Mouse (Mus musculus) embryonic facial prominence, embryonic 12.5 days (tissue): ENCODE measurements at regions not wholly inside any gene's neighbourhood (a gene's known extent, or its start where the extent isn't known, plus 50 kb on each side); places are given as distances from the start of the nearest gene placed in this dataset.
A peak's percentile ranks its signal among the peaks of the same experiment; 100 is the strongest.

Experiments
- ATAC-seq: fragments of 200-750 bp; cut with Nextera tagmentation; 2 replicates; pipeline ENCODE4 v1.8.0; 2017; ENCODE audit not compliant: insufficient number of reproducible peaks, insufficient read depth, low FRiP score, low TSS enrichment
- H3K27ac ChIP-seq: fragments of 300-500 bp; sonication (generic); 2 replicates; pipeline ENCODE4 v1.5.1; 2016; ENCODE audit warnings: mild to moderate bottlenecking
- H3K27me3 ChIP-seq: fragments of 300-500 bp; sonication (generic); 2 replicates; pipeline ENCODE4 v1.6.1; 2016; ENCODE audit warnings: mild to moderate bottlenecking, moderate library complexity
- H3K36me3 ChIP-seq: fragments of 300-500 bp; sonication (generic); 2 replicates; pipeline ENCODE4 v1.6.1; 2016; ENCODE audit warnings: mild to moderate bottlenecking
- H3K4me1 ChIP-seq: fragments of 300-500 bp; sonication (generic); 2 replicates; pipeline ENCODE4 v1.6.1; 2016
- H3K4me2 ChIP-seq: fragments of 300-500 bp; sonication (generic); replicated peaks from 2 replicates; pipeline ENCODE4 v1.6.1; 2016; ENCODE audit warnings: mild to moderate bottlenecking, moderate library complexity
- H3K4me3 ChIP-seq: fragments of 300-500 bp; sonication (generic); 2 replicates; pipeline ENCODE4 v1.5.1; 2016; ENCODE audit warnings: mild to moderate bottlenecking
- H3K9ac ChIP-seq: fragments of 300-500 bp; sonication (generic); 2 replicates; pipeline ENCODE4 v1.6.1; 2016; ENCODE audit warnings: mild to moderate bottlenecking, moderate library complexity
- H3K9me3 ChIP-seq: fragments of 300-500 bp; sonication (generic); 2 replicates; pipeline ENCODE4 v1.6.1; 2016; ENCODE audit warnings: mild to moderate bottlenecking, moderate library complexity
- WGBS: fragments of 180-500 bp; shearing (Covaris S2); methylation state at CpG from one replicate; pipeline ENCODE4 v1.1.7; 2016; 5-methylcytosine and 5-hydroxymethylcytosine counted together

DNA sequence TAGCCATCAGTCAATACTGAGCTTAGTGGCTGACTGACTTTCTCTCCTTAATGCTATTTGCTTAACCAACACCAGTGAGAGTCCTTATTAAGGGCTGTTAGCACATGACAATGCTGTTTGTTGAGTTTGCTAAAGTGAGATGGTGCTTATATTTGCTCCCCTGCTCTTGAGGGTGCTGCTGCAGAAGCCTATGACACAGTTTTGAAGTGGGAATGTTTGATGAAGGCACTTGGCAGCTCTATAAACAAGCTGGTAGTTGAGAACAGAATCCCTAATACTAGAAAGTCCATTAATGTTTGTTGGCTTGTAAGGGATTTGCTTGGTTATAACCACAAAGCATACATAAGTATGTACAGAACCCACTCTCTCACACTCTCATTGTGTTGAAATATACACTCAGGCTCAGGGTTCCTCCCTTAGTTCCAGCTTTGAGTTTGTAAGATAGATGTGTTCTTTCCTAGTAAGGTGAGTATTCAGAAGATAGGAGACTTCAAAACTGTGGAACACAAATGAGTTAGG, 249.1 kb upstream of the Klf4 start:
- Histone ChIP-seq H3K27me3 (no peaks in the 10 kb centered on the region), H3K4me2 (no peak overlapping the region), H3K4me1 (no peaks in the 10 kb centered on the region), H3K9me3 (no peaks in the 10 kb centered on the region), H3K9ac (no peak overlapping the region), H3K36me3 (no peaks in the 10 kb centered on the region), H3K27ac (no peak overlapping the region), H3K4me3 (no peak overlapping the region)
- ATAC-seq: no peak

GRCm38 (mm10) chr4:55779581-55779980, 247.3 kb upstream of the Klf4 start:
- H3K36me3 ChIP-seq: no peaks in the 10 kb centered on the region
- no peak overlapping the region for H3K27ac ChIP-seq
- H3K4me2 ChIP-seq: no peak overlapping the region
- 48% methylated on average over 4 of the region's 4 CpGs for WGBS
- H3K9ac ChIP-seq: no peak overlapping the region
- H3K4me1 ChIP-seq: no peaks in the 10 kb centered on the region
- H3K4me3 ChIP-seq: no peak overlapping the region
- H3K9me3 ChIP-seq: no peaks in the 10 kb centered on the region
- no peaks in the 10 kb centered on the region for H3K27me3 ChIP-seq
- ATAC-seq: no peak

DNA sequence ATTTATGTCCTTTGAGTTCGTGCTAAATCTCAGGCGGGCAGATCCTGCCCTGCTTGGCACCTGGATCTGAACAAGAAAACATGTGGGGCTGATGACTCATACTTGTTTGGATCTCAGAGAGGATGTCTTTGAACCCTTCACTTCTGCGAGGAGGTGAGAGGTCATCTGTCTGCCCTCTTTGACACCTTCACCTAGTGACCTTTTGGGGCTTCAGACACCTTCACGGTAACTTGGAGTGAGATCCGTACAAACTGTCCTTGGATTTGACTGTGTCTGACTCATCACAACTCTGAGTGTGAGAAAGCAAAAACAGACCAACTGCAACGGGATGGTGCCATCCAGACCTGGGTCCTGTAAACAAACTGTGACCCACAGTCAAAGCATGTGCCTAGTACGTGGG, 243.6 kb upstream of the Klf4 start:
- Histone ChIP-seq H3K9ac (no peak overlapping the region), H3K4me3 (no peak overlapping the region), H3K4me2 (no peak overlapping the region), H3K9me3 (no peaks in the 10 kb centered on the region), H3K4me1 (no peaks in the 10 kb centered on the region), H3K27ac (no peak overlapping the region), H3K27me3 (no peaks in the 10 kb centered on the region), H3K36me3 (no peaks in the 10 kb centered on the region)
- no peak for ATAC-seq
- WGBS: 76% methylated on average over 7 of the region's 7 CpGs

DNA sequence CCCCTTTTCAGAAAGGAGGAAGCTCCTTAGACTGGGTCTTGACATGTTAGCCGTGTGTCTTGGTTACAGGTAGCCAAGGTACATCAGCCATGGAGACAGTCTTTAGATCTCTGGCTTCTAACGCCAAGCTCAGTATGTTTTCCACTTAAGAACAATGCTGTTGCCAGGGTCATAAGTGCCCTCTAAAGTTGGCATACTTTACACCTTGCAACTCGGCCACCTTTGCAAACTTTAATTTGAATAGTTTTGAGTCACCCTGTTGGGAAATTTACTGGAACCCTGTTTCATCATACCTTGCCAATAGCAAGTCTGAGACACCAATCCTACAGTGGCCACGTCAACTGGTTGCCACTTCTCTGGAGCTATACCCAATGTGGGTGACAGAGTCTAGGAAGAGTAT, 242.3 kb upstream of the Klf4 start:
- Histone ChIP-seq H3K4me2 (no peak overlapping the region), H3K9ac (no peak overlapping the region), H3K36me3 (no peaks in the 10 kb centered on the region), H3K27me3 (no peaks in the 10 kb centered on the region), H3K4me1 (no peaks in the 10 kb centered on the region), H3K4me3 (no peak overlapping the region), H3K9me3 (no peaks in the 10 kb centered on the region), H3K27ac (no peak overlapping the region)
- 82% methylated on average over 4 of the region's 4 CpGs for whole genome bisulfite sequencing
- ATAC-seq: no peak

DNA sequence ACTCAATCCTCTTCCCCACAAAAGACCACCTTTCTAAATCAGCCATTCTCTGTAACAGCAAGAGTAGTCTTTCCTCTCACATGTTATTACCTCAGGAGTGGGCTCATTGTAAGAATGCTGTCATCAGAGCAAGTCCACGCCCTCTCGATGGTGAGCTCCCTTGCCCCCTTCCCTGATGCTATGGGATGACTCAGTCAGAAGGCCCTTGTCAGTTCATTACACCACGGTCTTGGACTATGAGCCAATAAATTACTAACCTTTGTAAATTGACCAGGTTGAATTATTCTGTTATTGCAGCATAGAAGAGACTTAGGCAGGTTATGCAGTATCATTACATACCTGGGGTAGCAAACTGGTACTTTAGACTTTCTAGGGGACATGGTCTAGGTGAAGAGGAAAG, 237.4 kb upstream of the Klf4 start:
- WGBS: 91% methylated on average over 3 of the region's 3 CpGs
- no peaks in the 10 kb centered on the region for H3K36me3 ChIP-seq
- H3K9me3 ChIP-seq: no peaks in the 10 kb centered on the region
- H3K4me1 ChIP-seq: no peaks in the 10 kb centered on the region
- H3K4me3 ChIP-seq: no peak overlapping the region
- H3K27me3 ChIP-seq: no peaks in the 10 kb centered on the region
- H3K4me2 ChIP-seq: no peak overlapping the region
- no peak overlapping the region for H3K27ac ChIP-seq
- no peak overlapping the region for H3K9ac ChIP-seq
- ATAC-seq: no peak

GRCm38 (mm10) chr4:55768325-55768724, 236.1 kb upstream of the Klf4 start:
- no peak overlapping the region for H3K9ac ChIP-seq
- H3K4me2 ChIP-seq: no peak overlapping the region
- ATAC-seq: no peak
- no peaks in the 10 kb centered on the region for H3K4me1 ChIP-seq
- no peaks in the 10 kb centered on the region for H3K27me3 ChIP-seq
- no peak overlapping the region for H3K4me3 ChIP-seq
- no peaks in the 10 kb centered on the region for H3K36me3 ChIP-seq
- 81% methylated on average over 6 of the region's 6 CpGs for WGBS
- no peaks in the 10 kb centered on the region for H3K9me3 ChIP-seq
- no peak overlapping the region for H3K27ac ChIP-seq

DNA sequence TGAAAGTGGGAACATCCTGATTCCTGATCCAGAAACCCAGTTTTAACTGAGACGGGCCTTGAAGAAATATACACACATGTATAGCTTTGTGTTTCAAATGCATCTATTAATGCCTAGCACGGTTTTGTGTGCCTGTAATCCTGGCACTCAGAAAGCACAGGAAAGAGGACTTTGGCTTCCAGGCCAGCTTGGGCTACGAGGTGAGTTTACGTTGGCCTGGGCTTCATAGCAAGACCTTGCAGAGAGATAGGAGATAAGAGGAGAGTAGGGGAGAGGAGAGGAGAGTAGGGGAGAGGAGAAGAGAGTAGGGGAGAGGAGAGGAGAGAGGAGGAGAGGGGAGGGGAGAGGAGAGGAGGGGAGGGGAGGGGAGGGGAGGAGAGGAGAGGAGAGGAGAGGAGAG, 234.9 kb upstream of the Klf4 start:
- Histone ChIP-seq H3K4me3 (no peak overlapping the region), H3K9ac (no peak overlapping the region), H3K4me1 (no peaks in the 10 kb centered on the region), H3K27me3 (no peaks in the 10 kb centered on the region), H3K27ac (no peak overlapping the region), H3K9me3 (no peaks in the 10 kb centered on the region), H3K4me2 (no peak overlapping the region), H3K36me3 (no peaks in the 10 kb centered on the region)
- ATAC-seq: no peak
- WGBS: 88% methylated on average over 4 of the region's 4 CpGs

DNA sequence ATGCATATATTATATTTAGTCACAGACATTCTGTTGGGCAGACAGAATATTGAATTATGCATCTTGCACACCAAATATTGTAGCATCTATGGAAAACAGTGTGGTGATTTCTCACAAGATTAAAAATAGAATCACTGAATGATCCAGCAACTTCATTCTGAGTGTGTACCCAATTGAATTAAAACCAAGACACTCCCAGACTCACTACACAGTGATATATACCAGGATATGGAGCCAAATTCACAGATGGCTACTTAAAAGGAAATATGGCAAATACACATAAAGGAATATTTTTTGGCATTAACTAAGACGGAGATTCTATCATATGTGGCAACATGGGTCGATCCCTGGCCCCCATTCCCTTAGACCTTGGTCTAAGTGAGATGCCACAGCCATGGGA, 233.5 kb upstream of the Klf4 start:
- H3K27ac ChIP-seq: no peak overlapping the region
- no peak overlapping the region for H3K4me2 ChIP-seq
- 90% methylated on average over 2 of the region's 2 CpGs for WGBS
- H3K9me3 ChIP-seq: no peaks in the 10 kb centered on the region
- H3K4me3 ChIP-seq: no peak overlapping the region
- no peaks in the 10 kb centered on the region for H3K4me1 ChIP-seq
- no peaks in the 10 kb centered on the region for H3K27me3 ChIP-seq
- ATAC-seq: no peak
- H3K36me3 ChIP-seq: no peaks in the 10 kb centered on the region
- H3K9ac ChIP-seq: no peak overlapping the region

- no peak for ATAC-seq
- no peak overlapping the region for H3K27ac ChIP-seq
- no peak overlapping the region for H3K4me2 ChIP-seq
- no peak overlapping the region for H3K9ac ChIP-seq
- no peaks in the 10 kb centered on the region for H3K36me3 ChIP-seq
- H3K4me3 ChIP-seq: no peak overlapping the region
- 73% methylated on average over 6 of the region's 6 CpGs for WGBS
- H3K27me3 ChIP-seq: no peaks in the 10 kb centered on the region
- H3K4me1 ChIP-seq: no peaks in the 10 kb centered on the region
- H3K9me3 ChIP-seq: no peaks in the 10 kb centered on the region
Measured at GRCm38 (mm10) chr4:55763112-55763511, 230.8 kb upstream of the Klf4 start.

DNA sequence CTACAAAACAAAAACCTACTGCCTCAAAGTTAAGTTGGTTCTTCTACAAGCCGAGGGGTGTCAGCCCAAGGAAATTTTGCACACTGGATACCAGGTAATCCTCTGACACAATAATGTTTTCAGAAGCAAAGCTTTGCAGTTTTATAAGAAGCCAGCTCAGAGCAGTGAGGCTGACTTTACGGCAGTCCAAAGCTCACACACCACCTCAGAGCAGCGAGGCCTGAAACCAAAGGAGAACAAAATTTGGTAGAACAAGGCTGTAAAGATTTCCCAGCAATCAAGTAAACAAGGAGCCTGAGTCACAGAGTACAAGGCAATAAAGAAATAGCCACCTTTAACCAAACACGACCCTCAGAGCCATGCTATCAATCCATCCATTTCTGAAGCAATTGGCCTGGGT, 230.1 kb upstream of the Klf4 start:
- H3K27me3 ChIP-seq: no peaks in the 10 kb centered on the region
- WGBS: 87% methylated on average over 4 of the region's 4 CpGs
- no peak overlapping the region for H3K9ac ChIP-seq
- no peak overlapping the region for H3K27ac ChIP-seq
- H3K4me1 ChIP-seq: no peaks in the 10 kb centered on the region
- no peak overlapping the region for H3K4me3 ChIP-seq
- ATAC-seq: no peak
- no peak overlapping the region for H3K4me2 ChIP-seq
- no peaks in the 10 kb centered on the region for H3K9me3 ChIP-seq
- H3K36me3 ChIP-seq: no peaks in the 10 kb centered on the region

- WGBS: 41% methylated on average over 15 of the region's 15 CpGs
- peak overlapping the region; percentile 26 for H3K4me2 ChIP-seq
- H3K36me3 ChIP-seq: no peaks in the 10 kb centered on the region
- no peak for ATAC-seq
- H3K4me1 ChIP-seq: peaks cover 9% of the 10 kb centered on the region; the same call in 1 of the 2 replicates
- no peaks in the 10 kb centered on the region for H3K9me3 ChIP-seq
- no peak overlapping the region for H3K27ac ChIP-seq
- H3K4me3 ChIP-seq: no peak overlapping the region
- no peaks in the 10 kb centered on the region for H3K27me3 ChIP-seq
- no peak overlapping the region for H3K9ac ChIP-seq
Measured at GRCm38 (mm10) chr4:55757148-55757927, 225.1 kb upstream of the Klf4 start.

DNA sequence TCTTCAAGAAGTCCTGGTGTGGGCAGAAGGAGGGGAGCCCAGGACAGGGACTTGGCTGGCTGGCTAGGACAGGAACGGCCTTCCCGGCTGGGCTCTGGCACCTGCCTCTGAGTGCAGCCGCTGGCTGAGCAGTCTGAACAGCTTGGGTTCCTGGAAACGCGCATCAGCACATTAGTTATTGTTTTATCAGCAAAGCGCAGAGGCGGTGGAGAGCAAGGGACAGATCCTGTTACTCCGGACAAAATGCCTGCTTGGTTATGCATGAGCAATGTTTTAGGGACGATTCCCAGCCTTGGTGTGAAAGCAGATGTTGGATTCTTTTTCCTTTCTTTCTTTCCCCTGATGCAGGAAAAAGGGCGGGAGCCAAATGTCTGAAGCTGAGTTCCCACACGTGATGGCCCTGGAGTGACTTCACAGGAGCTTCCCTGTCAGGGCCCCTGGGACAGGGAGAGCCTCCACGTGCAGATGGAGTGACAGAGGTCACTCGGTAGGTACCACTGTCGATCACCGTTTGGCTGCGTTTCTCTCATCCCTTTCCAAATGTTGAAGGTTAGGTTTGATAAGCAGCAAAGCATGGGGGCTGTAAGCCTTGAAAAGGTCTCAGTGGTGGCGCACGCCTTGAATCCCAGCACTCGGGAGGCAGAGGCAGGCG, 217.8 kb upstream of the Klf4 start:
- WGBS: 71% methylated on average over 20 of the region's 20 CpGs

More for the DNA sequence above, 217.8 kb upstream of the Klf4 start:
- no peak overlapping the region for H3K27ac ChIP-seq
- H3K4me1 ChIP-seq: no peaks in the 10 kb centered on the region
- H3K9me3 ChIP-seq: no peaks in the 10 kb centered on the region
- no peaks in the 10 kb centered on the region for H3K36me3 ChIP-seq
- no peak overlapping the region for H3K4me2 ChIP-seq
- H3K27me3 ChIP-seq: no peaks in the 10 kb centered on the region
- H3K9ac ChIP-seq: no peak overlapping the region
- no peak overlapping the region for H3K4me3 ChIP-seq
- ATAC-seq: no peak
